ENCODE assay signal across 8 mouse cellular contexts in the genomic region with DNA sequence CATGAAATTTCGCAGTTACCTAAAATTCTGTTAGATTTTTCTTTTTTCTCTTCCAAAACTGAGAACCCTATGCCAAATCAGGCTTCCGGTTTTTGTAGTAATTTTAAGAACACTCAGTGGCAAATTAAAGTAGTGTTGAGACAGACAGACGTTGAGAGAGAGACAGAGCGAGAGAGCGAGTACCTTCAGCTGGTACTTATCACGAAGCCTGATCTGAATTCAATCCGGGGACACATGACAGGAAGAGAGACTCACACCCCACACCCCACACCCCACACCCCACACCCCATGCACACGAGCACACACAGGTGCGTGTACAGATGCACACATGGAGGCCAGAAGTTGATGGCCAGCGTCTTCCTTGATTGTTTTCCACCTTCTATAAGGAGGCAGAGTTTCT.
A peak's percentile ranks its signal among the peaks of the same experiment; 100 is the strongest.
DNase-seq lines count a peak whose midpoint lies in the region; ATAC-seq and TF ChIP-seq lines count a peak whose summit lies in the region.
"Had no signal": no experiment of that assay in that cellular context is flagged by ENCODE, and none has a peak within 500 bp of the region (broad histone marks: within the 10 kb centered on the region; RNA-seq: fewer than 3 reads in every experiment).

No protein-coding gene starts in this region.

- no peaks in the 10 kb centered on the region for H3K27me3 ChIP-seq in heart, embryonic 16.5 days (ENCODE audit: control insufficient read depth, insufficient read depth, low read length)
- no peaks in the 10 kb centered on the region for H3K27me3 ChIP-seq in lung, embryonic 14.5 days (ENCODE audit: insufficient read depth, low read length)
- no peaks in the 10 kb centered on the region for H3K27me3 ChIP-seq in midbrain, postnatal 0 days (ENCODE audit: insufficient read depth, low read length)

- ATAC-seq in heart, embryonic 16.5 days (replicated peaks; ENCODE audit: extremely low read depth, insufficient read depth, low FRiP score) = peak; percentile 50; the same call in 1 of the 2 replicates
- ATAC-seq in lung, embryonic 14.5 days (ENCODE audit: insufficient read depth) = peak; percentile 37; the same call in 1 of the 2 replicates
- ATAC-seq in midbrain, postnatal 0 days (ENCODE audit: low FRiP score) = no peak

- no peak overlapping the region for H3K4me3 ChIP-seq in heart, embryonic 16.5 days (ENCODE audit: low read length)
- H3K4me3 ChIP-seq in lung, embryonic 14.5 days (ENCODE audit: low read depth, low read length) = no peak overlapping the region
- H3K4me3 ChIP-seq in midbrain, postnatal 0 days (ENCODE audit: low read depth, low read length) = no peak overlapping the region

- H3K9ac ChIP-seq in heart, embryonic 16.5 days (ENCODE audit: low read length) = no peak overlapping the region
- H3K9ac ChIP-seq in lung, embryonic 14.5 days = no peak overlapping the region
- H3K9ac ChIP-seq in midbrain, postnatal 0 days (replicated peaks; ENCODE audit: low read length, poor library complexity, severe bottlenecking) = no peak overlapping the region
- H3K9ac ChIP-seq: liver, postnatal 0 days had no signal

- H3K27ac ChIP-seq in heart, embryonic 16.5 days (ENCODE audit: low read length) = no peak overlapping the region
- no peak overlapping the region for H3K27ac ChIP-seq in lung, embryonic 14.5 days (ENCODE audit: low read depth)
- no peak overlapping the region for H3K27ac ChIP-seq in midbrain, postnatal 0 days (ENCODE audit: low read depth, low read length)

- no peak for TF ChIP-seq CTCF in lung, embryonic 14.5 days (IDR thresholded peaks at IDR 0.05; ENCODE audit: low read depth)
- TF ChIP-seq CTCF in midbrain, postnatal 0 days (IDR thresholded peaks at IDR 0.05) = no peak

- WGBS in heart, embryonic 16.5 days = 64% methylated on average over 10 of the region's 10 CpGs
- WGBS in lung, embryonic 14.5 days = 70% methylated on average over 10 of the region's 10 CpGs
- WGBS in midbrain, postnatal 0 days = 83% methylated on average over 10 of the region's 10 CpGs

- H3K4me2 ChIP-seq in heart, embryonic 16.5 days (ENCODE audit: low read depth, low read length) = peak overlapping the region; percentile 55
- H3K4me2 ChIP-seq in lung, embryonic 14.5 days = no peak overlapping the region
- peak overlapping the region; percentile 23 for H3K4me2 ChIP-seq in midbrain, postnatal 0 days (ENCODE audit: low read depth, low read length, poor library complexity, severe bottlenecking)

- H3K36me3 ChIP-seq in heart, embryonic 16.5 days (ENCODE audit: control insufficient read depth, insufficient read depth) = no peaks in the 10 kb centered on the region
- H3K36me3 ChIP-seq in lung, embryonic 14.5 days (ENCODE audit: insufficient read depth) = no peaks in the 10 kb centered on the region
- H3K36me3 ChIP-seq in midbrain, postnatal 0 days (ENCODE audit: insufficient read depth, low read length) = no peaks in the 10 kb centered on the region

- no peaks in the 10 kb centered on the region for H3K4me1 ChIP-seq in heart, embryonic 16.5 days (ENCODE audit: control insufficient read depth, insufficient read depth, low read length)
- no peaks in the 10 kb centered on the region for H3K4me1 ChIP-seq in lung, embryonic 14.5 days (ENCODE audit: insufficient read depth)
- H3K4me1 ChIP-seq in midbrain, postnatal 0 days (ENCODE audit: insufficient read depth, low read length) = no peaks in the 10 kb centered on the region

- no peak for DNase-seq in heart, postnatal 4 days
- no peak for DNase-seq in lung, embryonic 14.5 days
- no peak for DNase-seq in lung, postnatal 36 days
- DNase-seq in T-cell, adult 2 months (ENCODE audit: low spot score) = peak; percentile 31
- no peak for DNase-seq in midbrain, postnatal 0 days (ENCODE audit: low spot score)
- no peak for DNase-seq in spleen, postnatal 36 days (ENCODE audit: low spot score in 2 of 2)

- H3K9me3 ChIP-seq in heart, embryonic 16.5 days (replicated peaks; ENCODE audit: control insufficient read depth, low read length) = no peaks in the 10 kb centered on the region
- H3K9me3 ChIP-seq in lung, embryonic 14.5 days (ENCODE audit: low read depth, low read length) = no peaks in the 10 kb centered on the region
- no peaks in the 10 kb centered on the region for H3K9me3 ChIP-seq in midbrain, postnatal 0 days (ENCODE audit: low read length)
